Mouse (Mus musculus): ENCODE measurements around the gene Eps15.

DNA sequence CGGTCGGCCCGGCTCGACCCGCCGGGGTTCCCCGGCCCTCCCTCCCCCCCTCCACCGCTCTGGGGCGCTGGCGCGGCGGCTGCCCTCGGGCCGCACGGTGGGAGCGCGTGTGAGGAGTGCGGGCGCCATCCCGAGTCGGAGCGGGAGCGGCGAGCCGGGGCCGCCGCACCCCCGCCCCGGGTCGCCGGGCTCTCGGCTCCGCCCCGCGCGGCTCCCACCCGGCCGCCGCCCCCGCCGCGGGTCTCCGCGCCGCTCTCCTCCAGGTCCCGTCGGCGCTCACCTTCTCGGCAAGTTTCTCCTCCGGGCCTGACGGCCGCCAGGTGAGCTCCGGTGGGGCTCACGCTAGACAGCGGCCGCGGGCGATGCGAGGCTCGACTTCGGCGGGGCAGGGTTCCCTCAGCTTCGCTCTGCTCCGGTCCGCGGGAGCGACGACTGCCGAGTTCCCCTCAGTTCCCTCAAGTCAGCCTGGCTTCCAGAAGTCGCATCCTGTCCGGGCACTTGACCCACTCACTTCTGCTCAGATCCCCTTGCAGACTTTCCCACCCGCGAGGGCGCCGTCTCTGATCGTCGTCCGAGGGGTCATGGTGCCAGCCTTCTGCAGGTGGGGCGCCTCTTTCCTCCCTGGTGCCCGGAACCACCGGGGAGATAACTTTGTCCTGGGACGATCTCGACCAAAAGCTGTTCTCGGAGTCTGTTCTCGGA is 542 bp downstream of the Eps15 start:
- TF ChIP-seq CTCF (IDR thresholded peaks at IDR 0.05; ENCODE audit: low read depth) = no peak
- TF ChIP-seq EP300 (IDR thresholded peaks at IDR 0.05; ENCODE audit: low read depth) = no peak
